Mouse (Mus musculus) splenic B cell, adult 2 months (primary cell): ENCODE results near the gene Abhd12b.
"Not testable (repeated sequence)": the region's sequence is repeated elsewhere in the genome, so short reads cannot be mapped to it uniquely, and the experiment has no call there.

Experiments
- DNase-seq: peaks from one replicate; pipeline ENCODE4 v3.0.0-alpha.2; 2011; ENCODE audit warnings: low read depth, low spot score
- H3K27me3 ChIP-seq: 2 replicates; pipeline ENCODE4 v1.6.1; 2012; ENCODE audit warnings: mild to moderate bottlenecking, low read length, moderate library complexity, mixed read lengths; ENCODE audit not compliant: control insufficient read depth, poor library complexity, insufficient read depth, severe bottlenecking
- H3K36me3 ChIP-seq: 2 replicates; pipeline ENCODE4 v1.6.1; 2012; ENCODE audit warnings: mild to moderate bottlenecking, low read length, moderate library complexity, mixed read lengths; ENCODE audit not compliant: control insufficient read depth, poor library complexity, insufficient read depth, severe bottlenecking

Abhd12b gene

DNA sequence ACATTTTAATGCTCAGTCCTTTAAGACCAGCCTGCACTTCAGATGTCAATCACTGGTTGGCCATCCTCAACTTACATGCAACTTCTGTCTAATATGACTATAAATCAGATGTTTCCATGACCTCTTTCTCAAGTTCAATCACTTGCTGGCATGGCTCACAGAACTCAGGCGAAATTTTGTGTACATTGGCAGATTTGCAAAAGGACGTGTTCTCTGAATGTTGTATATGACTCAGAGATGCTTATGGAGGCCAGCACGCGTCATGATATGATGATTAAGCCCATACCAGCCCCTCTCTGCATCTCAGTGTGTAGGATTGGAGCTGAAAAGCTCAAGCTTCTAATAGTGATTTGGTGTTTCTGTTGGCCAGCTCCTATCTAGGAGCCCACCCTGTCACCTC lies 27.3 kb upstream of the Abhd12b start:
- DNase-seq, result no peak
- H3K27me3 ChIP-seq, result no peaks in the 10 kb centered on the region
- no peaks in the 10 kb centered on the region for H3K36me3 ChIP-seq

DNA sequence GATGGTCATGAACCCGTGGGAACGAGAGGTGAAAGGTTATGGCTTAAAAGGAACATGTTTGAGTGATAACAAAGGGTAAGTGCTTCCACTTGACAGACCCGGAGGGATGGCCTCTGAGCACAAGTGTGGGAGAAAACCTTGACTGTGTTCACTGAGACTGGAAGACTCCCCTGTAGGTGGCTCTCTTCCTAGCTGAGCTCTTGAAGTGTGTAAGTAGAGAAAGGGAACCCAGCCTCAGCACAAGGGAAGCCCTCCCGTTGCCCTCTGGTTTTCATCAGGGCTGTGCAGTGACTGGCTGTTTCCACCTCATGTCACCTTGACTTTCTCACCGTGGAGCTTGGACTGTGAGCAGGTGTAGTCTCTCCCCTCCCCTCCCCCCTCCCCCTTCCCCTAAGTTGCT lies 24.8 kb upstream of the Abhd12b start:
- H3K36me3 ChIP-seq, result no peaks in the 10 kb centered on the region
- peak; percentile 68 for DNase-seq
- H3K27me3 ChIP-seq, result no peaks in the 10 kb centered on the region

DNA sequence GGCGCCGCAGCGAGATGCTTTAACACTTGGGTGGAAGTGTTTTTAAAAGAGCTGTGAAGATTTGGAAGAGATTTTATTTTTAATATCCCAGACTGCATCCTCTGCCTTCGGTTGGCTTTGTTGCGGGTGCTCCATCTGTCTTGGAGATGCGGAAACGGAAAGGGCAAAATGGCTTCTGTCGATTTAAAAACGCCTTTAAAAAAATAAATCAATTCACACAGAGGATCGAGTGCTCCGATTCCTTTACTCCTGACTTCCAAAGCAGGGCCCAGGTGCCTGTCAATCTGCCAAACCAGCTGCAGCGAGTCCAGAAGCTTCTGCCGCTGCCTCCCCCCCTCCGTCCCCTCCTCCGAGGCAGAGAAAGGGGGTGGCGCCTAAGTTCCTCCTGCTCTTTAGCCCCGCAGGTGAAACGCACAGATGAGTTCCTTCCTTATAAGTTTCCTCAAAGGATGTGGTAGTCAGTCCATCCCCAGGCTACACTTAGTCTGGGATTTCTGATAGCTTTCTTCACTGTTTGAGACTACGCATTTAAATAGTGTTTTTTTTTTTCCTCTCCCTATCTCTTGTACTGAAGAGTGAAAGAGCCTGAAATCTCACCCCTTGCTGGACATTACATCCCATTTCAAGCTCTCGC lies 22.8 kb upstream of the Abhd12b start:
- H3K27me3 ChIP-seq, result no peaks in the 10 kb centered on the region

DNA sequence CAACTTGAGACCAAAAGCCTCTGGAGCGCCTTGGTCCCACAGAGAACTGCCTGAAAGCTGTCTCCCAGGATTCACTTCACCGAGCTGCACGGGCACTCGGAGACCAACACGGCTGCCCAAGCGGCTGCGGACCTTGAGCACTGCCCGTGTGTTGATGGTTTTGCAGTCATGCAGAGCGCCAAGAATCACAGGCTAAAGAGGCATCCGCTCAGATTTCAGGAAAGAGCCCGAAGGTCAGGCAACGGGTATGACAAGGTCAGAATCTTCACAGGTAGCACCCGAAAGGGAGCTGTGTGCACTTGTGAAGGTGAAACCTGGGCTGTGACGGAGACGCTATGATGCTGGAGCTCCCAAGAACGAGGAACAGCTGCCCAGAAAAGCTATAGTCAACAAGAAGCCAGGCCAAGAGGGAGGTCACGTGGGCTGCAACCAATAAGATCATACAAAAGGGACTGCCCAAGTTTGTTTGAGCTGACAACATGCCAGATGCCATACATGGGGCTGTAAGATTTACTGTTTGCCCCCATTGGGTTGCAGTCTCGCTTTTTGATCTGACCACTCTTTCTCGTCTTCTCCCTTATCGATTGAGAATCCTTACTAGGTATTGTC lies 19.2 kb upstream of the Abhd12b start:
- H3K27me3 ChIP-seq, result no peaks in the 10 kb centered on the region
- H3K36me3 ChIP-seq, result no peaks in the 10 kb centered on the region
- DNase-seq, result no peak

More for the DNA sequence above, 22.8 kb upstream of the Abhd12b start:
- DNase-seq, result peak; percentile 26
- H3K36me3 ChIP-seq, result no peaks in the 10 kb centered on the region

DNA sequence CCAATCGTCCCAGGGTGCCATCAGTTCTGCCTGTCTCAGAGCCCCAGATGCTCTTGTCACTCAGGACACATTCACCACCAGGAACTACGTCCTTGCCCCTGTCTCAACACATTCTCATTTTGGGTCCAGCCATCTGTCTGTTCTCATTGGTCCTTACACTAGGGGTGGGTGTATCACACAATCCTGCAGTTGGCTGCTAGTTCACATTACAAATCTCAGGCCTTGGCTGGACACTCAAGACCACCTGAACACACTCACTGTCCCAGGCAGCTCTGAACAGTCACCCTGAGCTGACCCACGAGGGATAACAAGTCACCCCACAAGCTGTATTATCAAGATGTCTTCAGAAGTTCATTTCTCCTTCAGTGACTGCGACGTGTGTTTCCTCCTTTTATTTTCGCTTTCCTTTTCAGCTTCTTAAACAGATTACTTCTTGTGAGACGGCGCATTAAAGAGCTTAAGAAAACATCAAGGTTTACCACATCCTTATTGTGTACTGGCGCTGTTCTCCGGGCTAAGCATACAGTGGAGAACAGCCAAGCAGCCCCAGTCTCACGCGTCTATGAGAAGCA lies 17.7 kb upstream of the Abhd12b start:
- peak; percentile 81 for DNase-seq
- H3K36me3 ChIP-seq, result no peaks in the 10 kb centered on the region
- no peaks in the 10 kb centered on the region for H3K27me3 ChIP-seq

DNA sequence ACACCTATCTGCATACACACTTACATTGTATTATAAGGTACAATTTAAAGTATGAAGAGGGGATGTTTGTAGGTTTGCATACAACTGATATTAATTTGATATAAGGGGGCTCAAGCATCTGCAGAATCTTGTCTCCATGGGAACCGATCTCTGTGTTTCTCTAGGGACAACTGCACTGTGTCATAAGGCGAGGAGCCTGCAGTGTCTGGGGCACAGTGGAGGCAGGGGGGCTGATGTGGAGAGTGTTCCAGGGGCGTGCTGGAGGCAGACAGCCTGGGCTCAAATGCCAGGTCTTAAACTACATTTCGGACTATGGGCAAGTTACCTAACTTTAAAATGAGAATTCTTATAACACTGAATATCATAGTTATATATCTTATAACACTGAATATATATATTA lies 16.8 kb upstream of the Abhd12b start:
- Histone ChIP-seq H3K36me3 (no peaks in the 10 kb centered on the region), H3K27me3 (no peaks in the 10 kb centered on the region)
- DNase-seq, result no peak

DNA sequence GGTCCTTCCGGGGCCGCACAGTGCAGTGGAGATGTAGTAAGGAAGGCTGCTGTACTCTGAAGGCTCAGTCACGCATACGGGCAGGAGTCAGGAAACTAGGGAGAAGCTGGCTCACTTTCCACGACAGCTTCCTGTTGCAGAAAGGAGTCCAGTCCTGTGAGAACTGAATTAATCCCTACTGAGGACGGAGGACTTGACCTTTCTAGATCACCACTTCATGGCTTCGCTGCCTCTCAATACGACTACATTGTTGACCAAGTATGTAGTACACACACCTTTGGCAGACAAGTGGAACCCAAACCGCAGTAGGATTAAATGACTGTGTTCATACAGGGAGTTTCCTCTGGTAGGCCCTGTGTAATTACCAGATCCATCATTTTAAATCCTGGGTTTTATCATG lies 16.3 kb upstream of the Abhd12b start:
- no peaks in the 10 kb centered on the region for H3K36me3 ChIP-seq

DNA sequence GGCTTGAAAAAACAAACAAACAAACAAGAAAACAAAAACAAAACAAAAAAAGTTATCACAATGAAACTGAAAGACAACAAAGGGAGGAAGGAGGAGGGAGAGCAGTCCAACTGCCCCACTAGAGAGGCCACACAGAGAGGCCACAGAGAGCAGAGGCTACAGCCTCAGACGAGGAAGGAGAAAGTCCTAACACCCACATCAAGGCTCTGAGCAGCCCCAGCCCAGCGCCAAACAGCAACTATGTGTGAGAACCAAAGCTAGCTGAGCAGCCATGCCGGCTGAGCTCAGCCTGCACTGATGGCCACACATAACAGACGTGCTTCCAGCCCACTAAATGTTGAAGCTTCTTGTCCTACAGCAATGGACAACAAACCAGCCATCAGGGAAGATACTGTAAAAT lies 14.1 kb upstream of the Abhd12b start:
- H3K36me3 ChIP-seq, result no peaks in the 10 kb centered on the region
- H3K27me3 ChIP-seq, result no peaks in the 10 kb centered on the region
- no peak for DNase-seq

More for the DNA sequence above, 16.3 kb upstream of the Abhd12b start:
- DNase-seq, result no peak
- H3K27me3 ChIP-seq, result no peaks in the 10 kb centered on the region

DNA sequence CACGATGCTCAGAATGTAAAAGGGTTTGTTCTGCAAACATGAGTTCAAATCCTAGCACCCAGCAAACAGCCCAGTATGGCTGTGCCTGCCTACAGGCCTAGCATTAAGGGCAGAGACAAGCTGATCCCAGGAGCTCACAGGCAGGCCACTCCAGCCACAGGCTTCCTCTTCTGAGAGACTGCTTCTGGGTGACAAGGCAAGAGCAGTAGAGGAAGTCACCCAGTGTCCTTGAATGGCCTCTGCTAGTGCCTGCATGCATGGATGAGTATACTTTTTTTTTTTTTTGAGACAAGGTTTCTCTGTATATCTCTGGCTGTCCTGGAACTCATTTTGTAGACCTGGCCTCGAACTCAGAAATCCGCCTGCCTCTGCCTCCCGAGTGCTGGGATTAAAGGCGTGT lies 13.4 kb upstream of the Abhd12b start:
- Histone ChIP-seq H3K27me3 (no peaks in the 10 kb centered on the region), H3K36me3 (no peaks in the 10 kb centered on the region)
- peak; percentile 70 for DNase-seq

DNA sequence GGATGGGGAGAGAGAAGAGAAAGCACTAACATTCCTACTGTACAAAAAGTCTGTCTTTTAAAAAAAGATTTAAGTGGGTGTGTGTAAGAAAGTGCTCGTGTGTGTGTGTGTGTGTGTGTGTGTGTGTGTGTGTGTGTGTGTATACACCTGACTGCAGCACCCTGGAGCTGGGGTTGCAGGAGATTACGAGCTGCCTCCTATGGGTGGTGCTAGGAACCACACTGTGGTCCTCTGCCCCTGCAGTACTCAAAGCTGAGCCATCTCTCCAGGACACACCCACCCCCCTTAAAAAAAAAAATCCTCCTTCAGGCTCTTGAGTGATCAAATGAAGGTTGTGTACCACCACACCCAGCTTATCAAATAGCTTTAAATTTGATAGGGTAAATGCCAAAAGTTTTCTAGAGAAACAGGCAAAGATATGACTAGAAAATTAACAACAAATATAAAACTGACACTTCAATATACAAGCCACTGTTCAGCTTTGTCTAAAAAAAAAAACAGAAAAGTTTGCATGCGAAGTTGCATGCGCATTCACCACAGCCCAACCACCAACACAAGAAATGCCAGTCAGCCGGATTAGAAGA lies 12.9 kb upstream of the Abhd12b start:
- DNase-seq, result peak; percentile 27
- no peaks in the 10 kb centered on the region for H3K36me3 ChIP-seq

DNA sequence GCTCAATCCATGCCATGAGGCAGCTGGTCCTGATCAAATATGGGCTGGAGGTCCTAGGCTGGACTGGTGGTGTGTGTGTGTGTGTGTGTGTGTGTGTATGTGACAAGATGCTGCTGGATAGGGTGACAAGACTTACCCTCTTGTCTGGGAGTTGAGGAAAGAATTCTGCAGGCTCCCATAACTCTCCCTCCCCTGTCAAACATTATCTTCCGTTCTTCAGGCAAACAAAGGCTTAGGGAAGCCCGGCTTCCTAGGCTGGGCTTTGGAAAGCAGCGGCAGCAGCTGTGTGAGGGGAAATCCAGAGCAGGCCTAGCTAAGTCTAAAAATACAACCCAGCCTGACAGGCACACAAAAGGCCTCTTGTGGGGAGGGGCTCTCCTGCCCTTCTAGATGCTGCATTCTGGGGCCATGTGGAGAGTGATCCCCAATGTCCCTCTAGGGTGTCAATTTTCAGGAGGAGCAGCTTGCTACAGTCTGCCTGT lies 9.8 kb upstream of the Abhd12b start:
- DNase-seq, H3K27me3 ChIP-seq, H3K36me3 ChIP-seq: not testable (repeated sequence)

More for the DNA sequence above, 12.9 kb upstream of the Abhd12b start:
- no peaks in the 10 kb centered on the region for H3K27me3 ChIP-seq

DNA sequence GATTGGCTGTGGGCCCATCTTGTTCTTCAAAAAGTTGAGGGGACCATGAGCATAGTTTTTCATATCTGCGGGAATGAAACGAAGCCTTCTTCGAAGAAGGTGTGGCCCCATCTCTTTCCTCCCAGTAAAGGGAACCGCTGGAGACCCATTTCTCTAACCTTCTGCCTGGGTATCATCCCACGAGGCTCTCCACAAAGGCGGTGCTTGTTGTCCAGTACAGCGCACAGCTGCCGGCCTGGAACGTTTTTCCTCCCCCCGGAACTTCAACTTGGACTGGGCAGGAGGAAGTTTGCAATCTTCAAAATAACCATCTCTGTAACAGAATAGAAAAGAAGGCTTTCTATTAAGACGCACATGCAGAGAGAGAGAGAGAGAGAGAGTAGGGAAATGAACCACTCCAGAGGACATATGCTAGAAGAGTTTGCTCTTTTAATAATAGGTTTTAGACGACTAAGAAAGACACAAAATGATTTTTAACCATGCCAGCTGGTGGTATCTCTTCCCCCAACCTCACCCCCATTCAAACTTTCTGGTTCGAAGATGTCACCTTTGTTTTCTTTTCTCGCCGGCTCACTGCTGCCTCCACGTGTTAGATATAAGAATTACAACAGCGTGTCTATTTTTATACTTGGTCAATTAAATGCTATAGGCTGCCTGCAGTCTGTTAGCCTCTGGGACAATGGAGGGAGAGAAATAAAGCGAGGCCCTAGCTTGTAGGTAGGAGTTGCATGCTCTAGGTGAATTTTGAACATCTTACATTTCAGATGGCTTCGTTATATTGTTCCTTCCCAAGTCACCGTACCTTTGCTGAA lies 9.1 kb upstream of the Abhd12b start:
- Histone ChIP-seq H3K27me3 (no peaks in the 10 kb centered on the region; the same call in 1 of the 2 replicates), H3K36me3 (no peaks in the 10 kb centered on the region)
- peak; percentile 84 for DNase-seq

DNA sequence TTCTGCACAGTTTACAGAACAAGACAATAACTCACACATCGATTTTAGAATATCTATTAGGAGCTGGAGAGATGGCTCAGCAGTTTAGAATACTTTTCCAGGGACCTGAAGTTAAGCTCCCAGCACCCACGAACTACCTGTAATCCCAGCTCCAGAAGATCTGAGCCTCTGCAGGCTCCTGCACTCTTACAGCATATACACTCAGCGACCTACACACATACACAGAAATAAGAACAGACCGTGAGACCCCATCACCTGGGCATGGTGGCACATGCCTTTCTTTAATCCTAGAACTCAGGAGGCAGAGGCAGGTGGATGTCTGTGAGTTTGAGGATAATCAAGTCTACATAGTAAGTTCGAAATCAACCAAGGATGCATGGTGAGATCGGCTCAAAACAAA lies 8.4 kb upstream of the Abhd12b start:
- Histone ChIP-seq H3K36me3 (no peaks in the 10 kb centered on the region), H3K27me3 (no peaks in the 10 kb centered on the region; the same call in 1 of the 2 replicates)
- DNase-seq, result no peak

DNA sequence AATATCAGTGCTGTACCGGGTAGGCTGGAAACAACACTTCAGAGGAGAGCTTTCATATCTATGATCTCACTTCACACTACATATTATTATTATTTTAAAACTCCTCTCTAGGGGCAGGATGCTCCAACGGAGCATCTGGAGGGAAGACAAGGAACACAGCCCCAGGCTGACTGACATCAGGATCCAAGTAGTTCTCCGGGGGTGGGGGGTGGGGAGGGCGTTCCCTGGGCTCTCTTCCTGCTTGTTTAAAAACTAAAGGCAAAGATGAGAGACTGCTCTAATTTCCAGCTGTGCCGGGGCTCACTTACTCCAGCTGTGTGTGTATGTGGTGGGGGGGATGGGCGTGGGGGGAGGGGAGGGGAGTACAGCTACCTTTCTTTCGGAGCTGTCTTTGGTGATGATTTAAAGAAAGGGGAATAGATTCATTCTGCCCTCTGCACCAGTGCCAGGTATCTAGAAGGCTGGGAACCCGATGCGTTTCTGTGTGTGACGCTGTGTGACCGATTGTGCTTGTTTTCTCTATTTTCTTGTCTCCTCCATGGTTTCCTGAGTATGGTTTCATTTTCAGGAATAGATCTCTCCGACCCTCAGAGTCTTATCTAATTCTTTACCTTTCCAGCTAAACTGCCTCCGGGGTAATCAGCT lies 5.8 kb upstream of the Abhd12b start:
- DNase-seq, result no peak
- H3K27me3 ChIP-seq, result no peaks in the 10 kb centered on the region; the same call in 1 of the 2 replicates
- no peaks in the 10 kb centered on the region for H3K36me3 ChIP-seq
